Mouse (Mus musculus) thymus, adult 2 months (tissue): ENCODE results near the gene Pnkp.

Experiments used
- CTCF ChIP-seq: fragments of 200-500 bp; IDR thresholded peaks from 2 replicates; pipeline ENCODE4 v1.5.1; 2012; ENCODE audit warnings: mild to moderate bottlenecking, control low read depth, low read length, moderate library complexity, borderline replicate concordance; ENCODE audit not compliant: control insufficient read depth, poor library complexity, insufficient read depth; ENCODE audit errors: extremely low read depth
- POLR2A ChIP-seq: fragments of 200-500 bp; IDR thresholded peaks from 2 replicates; pipeline ENCODE4 v1.6.1; 2012; ENCODE audit warnings: mild to moderate bottlenecking, low read length, control low read depth, moderate library complexity; ENCODE audit not compliant: control insufficient read depth, poor library complexity, insufficient read depth; ENCODE audit errors: extremely low read depth

DNA sequence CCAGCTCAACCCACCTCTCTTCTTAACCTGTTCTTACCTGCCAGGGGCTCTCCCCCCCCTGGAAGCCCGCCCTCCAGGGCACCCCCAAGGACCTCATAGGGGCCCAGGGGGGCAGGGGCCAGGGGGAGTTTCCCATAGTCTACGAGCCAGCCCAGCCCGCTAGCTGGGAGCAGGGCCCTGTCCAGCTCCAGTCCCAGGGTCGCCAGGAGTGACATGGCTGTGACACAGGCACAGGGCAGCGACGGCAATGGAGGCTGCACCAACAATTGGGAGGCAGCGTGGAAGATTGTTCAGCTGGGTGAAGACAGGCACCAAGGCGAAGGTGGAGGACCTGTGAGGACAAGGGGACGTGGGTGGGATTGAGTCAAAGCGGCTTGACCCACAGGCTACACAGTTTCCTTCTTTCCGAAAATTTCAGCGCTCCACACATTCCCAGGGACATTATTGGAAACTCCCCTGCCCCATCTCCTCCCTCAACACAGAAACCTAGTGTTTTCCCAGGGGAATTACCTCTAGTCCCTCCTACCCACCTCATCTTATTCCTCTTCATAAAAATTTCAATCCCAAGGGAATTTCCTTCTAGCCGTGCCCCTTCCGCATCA, 41.9 kb upstream of the Pnkp start:
- TF ChIP-seq CTCF (no peak), POLR2A (no peak)
